Mouse (Mus musculus): ENCODE data around the gene Sema5b. TPM values are rescaled to one million over a fixed set of nuclear protein-coding genes. Genes with fewer than 3 reads are reported as not detected.
A peak's percentile ranks its signal among the peaks of the same experiment; 100 is the strongest.

Gene Sema5b
- polyA plus RNA-seq, 1 experiment from 2014 or later, result 25.6 TPM

GRCm38 (mm10) chr16:35625286-35626020 is 84.5 kb downstream of the Sema5b start:
- Histone ChIP-seq H3K4me1 (replicated peaks) (peaks cover 29% of the 10 kb centered on the region), H3K4me2 (0 out of 2 replicates have a peak overlapping the region, but pooled peaks have one; percentile 9), H3K36me3 (no peaks in the 10 kb centered on the region), H3K9me3 (no peaks in the 10 kb centered on the region), H3K9ac (no peak overlapping the region), H3K27ac (replicated peaks) (peak overlapping the region; percentile 75), H3K27me3 (no peaks in the 10 kb centered on the region), H3K4me3 (no peak overlapping the region)
- 46% methylated on average over 16 of the region's 16 CpGs for WGBS
- peak; percentile 55 for ATAC-seq (ENCODE audit: low FRiP score, low read depth)

GRCm38 (mm10) chr16:35627992-35628607 is 87.2 kb downstream of the Sema5b start:
- no peak for ATAC-seq (ENCODE audit: low FRiP score, low read depth)
- Histone ChIP-seq H3K27me3 (no peaks in the 10 kb centered on the region), H3K36me3 (no peaks in the 10 kb centered on the region), H3K9me3 (no peaks in the 10 kb centered on the region), H3K4me2 (no peak overlapping the region), H3K4me1 (replicated peaks) (peaks cover 37% of the 10 kb centered on the region), H3K27ac (replicated peaks) (no peak overlapping the region), H3K4me3 (no peak overlapping the region), H3K9ac (no peak overlapping the region)
- WGBS, result 40% methylated on average over 10 of the region's 10 CpGs

DNA sequence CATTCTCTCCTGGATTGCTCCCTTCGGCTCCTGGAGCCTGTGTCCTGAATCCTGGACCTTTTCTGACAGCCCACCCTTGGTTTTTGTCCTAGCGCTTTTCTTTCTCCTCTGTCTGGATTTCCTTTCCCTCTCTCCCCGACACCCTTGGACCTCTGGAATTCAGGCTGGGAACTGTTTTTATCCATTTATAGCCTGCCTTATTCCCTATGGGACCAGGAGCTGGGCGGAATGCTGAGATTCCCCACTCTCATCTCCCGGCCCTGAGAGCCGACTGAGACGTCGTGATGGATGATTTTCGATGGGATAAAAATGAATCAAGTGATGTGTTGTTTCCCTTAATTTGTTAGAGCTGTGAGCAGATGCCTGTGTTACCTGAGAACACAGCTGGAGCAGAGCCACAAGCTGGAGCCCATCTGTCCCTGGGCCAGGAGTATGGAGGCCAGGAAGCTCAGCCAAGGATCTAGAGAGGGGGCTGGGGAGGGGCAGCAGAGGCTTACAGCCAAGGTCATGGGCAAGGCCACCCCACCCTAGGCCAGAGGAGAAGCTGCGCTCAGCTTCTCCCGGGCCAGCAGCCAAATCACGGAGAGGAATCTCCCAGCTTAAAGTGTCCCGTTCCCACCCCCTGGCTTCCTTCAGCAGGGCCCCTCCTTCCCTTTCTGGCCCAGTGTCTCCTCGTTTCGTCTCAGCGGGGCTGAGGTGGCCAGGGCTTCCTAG is 89.7 kb downstream of the Sema5b start:
- H3K4me1 ChIP-seq (replicated peaks), result peaks cover 17% of the 10 kb centered on the region
- peak; percentile 63 for ATAC-seq (ENCODE audit: low FRiP score, low read depth)
- no peak overlapping the region for H3K4me3 ChIP-seq
- H3K4me2 ChIP-seq, result no peak overlapping the region
- no peaks in the 10 kb centered on the region for H3K27me3 ChIP-seq
- 53% methylated on average over 16 of the region's 16 CpGs for WGBS
- H3K9me3 ChIP-seq, result no peaks in the 10 kb centered on the region
- H3K9ac ChIP-seq, result no peak overlapping the region
- no peaks in the 10 kb centered on the region for H3K36me3 ChIP-seq
- peak overlapping the region; percentile 12 for H3K27ac ChIP-seq (replicated peaks)

DNA sequence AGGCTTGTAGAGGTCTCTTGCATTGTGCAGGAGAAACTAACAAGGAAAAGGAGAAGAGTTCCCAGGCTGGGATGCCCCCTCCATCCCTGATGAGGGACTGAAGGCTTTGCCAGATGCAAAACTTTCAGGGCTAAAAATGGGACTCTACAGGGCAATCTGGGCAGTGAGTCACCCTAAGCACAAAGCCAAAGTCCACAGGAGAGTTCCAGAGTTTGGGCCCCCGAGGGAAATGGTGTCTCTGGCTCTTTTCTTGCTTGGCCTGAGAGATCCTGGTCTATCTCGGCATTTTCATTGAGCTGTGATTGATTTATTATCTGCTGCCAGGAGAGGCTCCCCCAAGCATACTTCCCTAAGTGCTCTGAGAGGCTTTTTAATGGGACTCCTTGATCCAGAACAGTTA is 92.1 kb downstream of the Sema5b start:
- Histone ChIP-seq H3K9ac (no peak overlapping the region), H3K9me3 (no peaks in the 10 kb centered on the region), H3K27me3 (no peaks in the 10 kb centered on the region), H3K4me3 (no peak overlapping the region), H3K36me3 (no peaks in the 10 kb centered on the region), H3K4me2 (no peak overlapping the region), H3K4me1 (replicated peaks) (peaks cover 14% of the 10 kb centered on the region), H3K27ac (replicated peaks) (no peak overlapping the region)
- WGBS, result 51% methylated on average over 2 of the region's 2 CpGs
- no peak for ATAC-seq (ENCODE audit: low FRiP score, low read depth)

DNA sequence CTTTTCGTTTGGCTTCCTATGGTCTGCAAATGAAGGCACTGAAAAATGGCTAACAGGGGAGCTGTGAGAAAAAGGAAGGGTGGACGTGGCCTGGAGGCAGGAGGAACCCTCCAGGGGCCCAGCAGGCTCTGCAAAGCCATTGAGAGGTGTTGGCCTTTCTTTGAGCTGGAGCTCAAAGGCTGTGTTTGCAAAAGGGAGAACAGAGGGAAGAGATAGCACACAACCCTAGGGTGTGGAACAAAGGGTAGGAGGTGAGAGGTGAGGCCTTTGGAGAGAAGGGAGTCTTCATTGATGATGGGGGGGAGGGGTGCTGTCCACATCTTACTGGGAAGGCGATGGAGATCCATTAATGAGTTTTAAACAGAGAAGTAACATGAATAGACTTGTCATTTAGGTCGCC is 94.0 kb downstream of the Sema5b start:
- Histone ChIP-seq H3K27ac (replicated peaks) (no peak overlapping the region), H3K4me3 (no peak overlapping the region), H3K27me3 (no peaks in the 10 kb centered on the region), H3K4me2 (no peak overlapping the region), H3K9me3 (no peaks in the 10 kb centered on the region), H3K4me1 (replicated peaks) (peaks cover 13% of the 10 kb centered on the region), H3K9ac (no peak overlapping the region), H3K36me3 (no peaks in the 10 kb centered on the region)
- ATAC-seq (ENCODE audit: low FRiP score, low read depth), result no peak
- WGBS, result 54% methylated on average over 4 of the region's 4 CpGs

GRCm38 (mm10) chr16:35639505-35639904 is 98.6 kb downstream of the Sema5b start:
- H3K4me3 ChIP-seq, result no peak overlapping the region
- H3K4me2 ChIP-seq, result no peak overlapping the region
- no peaks in the 10 kb centered on the region for H3K36me3 ChIP-seq
- H3K27me3 ChIP-seq, result no peaks in the 10 kb centered on the region
- no peak for ATAC-seq (ENCODE audit: low FRiP score, low read depth)
- WGBS, result 83% methylated on average over 3 of the region's 3 CpGs
- no peaks in the 10 kb centered on the region for H3K9me3 ChIP-seq
- H3K9ac ChIP-seq, result no peak overlapping the region
- H3K4me1 ChIP-seq (replicated peaks), result no peaks in the 10 kb centered on the region
- H3K27ac ChIP-seq (replicated peaks), result no peak overlapping the region

DNA sequence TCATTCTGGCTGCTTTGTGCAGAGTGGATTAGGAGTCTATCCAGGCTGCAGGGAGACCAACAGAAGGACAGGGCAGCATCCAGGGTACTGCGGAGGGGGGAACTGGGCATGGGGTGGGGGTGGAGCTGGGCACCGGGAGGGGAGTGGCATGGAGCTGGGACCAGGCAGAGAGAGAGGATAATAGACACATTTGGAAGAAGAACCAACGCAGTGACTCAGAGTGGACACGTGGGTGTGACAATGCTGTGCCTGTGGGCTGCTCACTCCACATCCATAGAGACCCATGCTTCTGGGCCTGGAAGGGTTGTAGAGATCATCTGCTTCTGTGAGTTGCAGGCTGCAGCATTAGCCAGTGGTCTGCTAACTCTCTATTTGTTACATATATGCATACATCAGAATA is 107.9 kb downstream of the Sema5b start:
- no peak for ATAC-seq (ENCODE audit: low FRiP score, low read depth)
- Histone ChIP-seq H3K4me1 (replicated peaks) (no peaks in the 10 kb centered on the region; the same call in none of the 2 replicates), H3K9me3 (no peaks in the 10 kb centered on the region), H3K4me3 (no peak overlapping the region), H3K27ac (replicated peaks) (no peak overlapping the region), H3K27me3 (no peaks in the 10 kb centered on the region), H3K9ac (no peak overlapping the region), H3K36me3 (no peaks in the 10 kb centered on the region), H3K4me2 (no peak overlapping the region)
- WGBS, result 79% methylated on average over 4 of the region's 4 CpGs

- no peak overlapping the region for H3K4me3 ChIP-seq
- no peak overlapping the region for H3K9ac ChIP-seq
- no peak overlapping the region; the same call in 1 of the 2 replicates for H3K27ac ChIP-seq (replicated peaks)
- H3K4me1 ChIP-seq (replicated peaks), result peaks cover 5% of the 10 kb centered on the region
- no peak overlapping the region for H3K4me2 ChIP-seq
- H3K9me3 ChIP-seq, result no peaks in the 10 kb centered on the region
- H3K36me3 ChIP-seq, result no peaks in the 10 kb centered on the region
- peak; percentile 73; the same call in 1 of the 2 replicates for ATAC-seq (ENCODE audit: low FRiP score, low read depth)
- no peaks in the 10 kb centered on the region for H3K27me3 ChIP-seq
- WGBS, result 48% methylated on average over 6 of the region's 6 CpGs
Observed at GRCm38 (mm10) chr16:35652206-35652605, 111.3 kb downstream of the Sema5b start.

DNA sequence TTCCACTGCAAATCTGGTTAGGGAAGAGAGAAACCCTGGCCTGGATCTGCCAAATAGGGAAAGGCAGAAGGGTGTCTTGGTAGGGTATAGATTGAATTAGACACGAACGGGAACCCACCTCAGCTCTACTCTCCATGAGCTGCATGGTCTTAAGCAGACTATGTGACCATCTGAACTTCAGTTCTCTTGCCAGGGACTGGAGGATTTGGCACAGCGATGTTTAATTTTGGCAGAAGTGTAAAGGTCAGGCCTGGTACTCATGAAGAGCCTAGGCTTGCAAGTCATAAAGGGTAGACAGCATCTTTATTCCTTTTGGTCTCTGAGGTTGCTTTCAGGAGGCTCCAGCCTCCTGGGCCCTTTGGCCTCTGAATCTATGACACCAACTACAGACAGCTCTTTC is 111.8 kb downstream of the Sema5b start:
- no peak for ATAC-seq (ENCODE audit: low FRiP score, low read depth)
- Histone ChIP-seq H3K4me1 (replicated peaks) (peaks cover 5% of the 10 kb centered on the region), H3K9ac (no peak overlapping the region), H3K4me3 (no peak overlapping the region), H3K4me2 (no peak overlapping the region), H3K27ac (replicated peaks) (no peak overlapping the region), H3K9me3 (no peaks in the 10 kb centered on the region), H3K27me3 (no peaks in the 10 kb centered on the region), H3K36me3 (no peaks in the 10 kb centered on the region)
- WGBS, result 76% methylated on average over 3 of the region's 3 CpGs

DNA sequence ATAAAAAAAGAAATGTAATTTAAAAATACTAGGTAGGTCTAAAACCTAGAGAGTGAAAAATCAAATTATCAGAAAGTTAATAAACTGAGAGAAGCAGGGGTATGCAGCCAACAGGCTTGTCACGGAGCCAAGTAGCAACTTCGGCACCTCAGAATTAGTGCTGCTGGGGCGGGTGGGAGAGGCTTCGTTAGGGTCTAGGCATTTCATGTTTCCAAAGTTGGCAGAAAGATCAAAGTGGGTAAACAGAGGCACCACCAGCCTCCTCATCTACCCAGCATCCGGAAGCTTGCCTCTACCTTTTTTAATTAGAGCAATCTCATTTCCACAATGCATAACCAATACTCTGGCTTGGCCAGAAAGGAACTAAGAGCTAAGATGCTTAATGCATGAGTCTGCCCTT is 113.0 kb downstream of the Sema5b start:
- H3K4me1 ChIP-seq (replicated peaks), result peaks cover 5% of the 10 kb centered on the region
- H3K4me3 ChIP-seq, result no peak overlapping the region
- WGBS, result 77% methylated on average over 5 of the region's 5 CpGs
- no peaks in the 10 kb centered on the region for H3K36me3 ChIP-seq
- H3K4me2 ChIP-seq, result no peak overlapping the region
- no peaks in the 10 kb centered on the region for H3K27me3 ChIP-seq
- H3K27ac ChIP-seq (replicated peaks), result no peak overlapping the region
- no peaks in the 10 kb centered on the region for H3K9me3 ChIP-seq
- no peak for ATAC-seq (ENCODE audit: low FRiP score, low read depth)
- no peak overlapping the region for H3K9ac ChIP-seq

DNA sequence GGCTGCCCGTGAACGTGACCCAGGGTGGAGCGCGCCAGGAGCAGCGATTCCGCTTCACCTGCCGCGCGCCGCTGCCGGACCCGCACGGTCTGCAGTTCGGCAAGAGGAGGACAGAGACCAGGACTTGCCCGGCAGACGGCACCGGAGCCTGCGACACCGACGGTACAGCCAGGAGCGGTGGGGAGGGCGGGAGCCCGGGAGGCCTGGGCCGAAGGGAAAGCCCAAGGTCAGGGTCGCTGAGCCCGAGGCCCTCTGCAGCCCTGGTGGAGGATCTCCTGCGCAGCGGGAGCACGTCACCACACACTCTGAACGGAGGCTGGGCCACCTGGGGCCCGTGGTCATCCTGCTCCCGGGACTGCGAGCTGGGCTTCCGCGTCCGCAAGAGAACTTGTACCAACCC is 119.3 kb downstream of the Sema5b start:
- ATAC-seq (ENCODE audit: low FRiP score, low read depth), result no peak

DNA sequence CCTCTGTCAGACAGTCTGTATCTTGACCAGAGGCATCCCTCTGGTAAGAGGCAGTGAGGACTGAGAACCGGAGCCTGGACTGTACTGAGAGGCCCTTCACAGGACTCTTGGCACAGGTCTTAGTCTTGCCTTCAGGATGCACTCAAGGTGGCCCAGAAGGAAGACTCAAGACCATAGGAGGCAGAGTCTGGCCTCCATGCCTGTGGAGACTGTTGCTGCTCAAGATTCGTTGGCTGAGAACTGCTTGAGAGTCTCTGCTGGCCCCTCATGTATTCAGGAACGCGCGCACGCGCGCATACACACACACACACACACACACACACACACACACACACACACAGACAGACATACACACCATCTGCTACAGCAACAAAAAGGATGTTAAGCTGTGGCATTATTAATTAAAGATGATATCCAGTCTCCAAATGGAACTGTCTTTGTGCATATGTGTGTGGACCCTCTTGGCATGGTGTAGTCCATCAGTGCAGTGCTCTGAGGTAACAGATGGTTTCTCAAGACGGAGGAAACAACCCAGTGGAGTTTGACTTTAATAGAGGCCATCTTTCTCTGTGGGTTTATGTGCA is 123.0 kb downstream of the Sema5b start:
- H3K9ac ChIP-seq, result no peak overlapping the region
- no peak overlapping the region for H3K27ac ChIP-seq (replicated peaks)
- no peak overlapping the region for H3K4me3 ChIP-seq
- peaks cover 4% of the 10 kb centered on the region; the same call in 1 of the 2 replicates for H3K4me1 ChIP-seq (replicated peaks)
- no peaks in the 10 kb centered on the region for H3K9me3 ChIP-seq
- H3K4me2 ChIP-seq, result no peak overlapping the region
- H3K27me3 ChIP-seq, result 0 out of 2 replicates have a peak, but pooled peaks cover 3% of the 10 kb centered on the region
- no peaks in the 10 kb centered on the region for H3K36me3 ChIP-seq
- ATAC-seq (ENCODE audit: low FRiP score, low read depth), result peak; percentile 60; the same call in 1 of the 2 replicates
- WGBS, result 89% methylated on average over 9 of the region's 9 CpGs

More for the DNA sequence above, 119.3 kb downstream of the Sema5b start:
- peak overlapping the region; percentile 23 for H3K4me3 ChIP-seq
- H3K27ac ChIP-seq (replicated peaks), result no peak overlapping the region
- H3K9ac ChIP-seq, result no peak overlapping the region
- no peaks in the 10 kb centered on the region for H3K36me3 ChIP-seq
- no peaks in the 10 kb centered on the region for H3K9me3 ChIP-seq
- H3K4me1 ChIP-seq (replicated peaks), result peaks cover 4% of the 10 kb centered on the region; the same call in 1 of the 2 replicates
- peak overlapping the region; percentile 43 for H3K4me2 ChIP-seq
- WGBS, result 30% methylated on average over 36 of the region's 36 CpGs
- 0 out of 2 replicates have a peak, but pooled peaks cover 3% of the 10 kb centered on the region for H3K27me3 ChIP-seq
